Mouse (Mus musculus): ENCODE data around the gene Vav2. TPM values are rescaled to one million over a fixed set of nuclear protein-coding genes. Genes with fewer than 3 reads are reported as not detected.

Vav2 gene
- total RNA-seq, 2 experiments from 2014 or later: 7.8 to 9.2 TPM

GRCm38 (mm10) chr2:27373349-27373748, 53.5 kb downstream of the Vav2 start:
- no peak for DNase-seq (ENCODE audit: low spot score in 2 of 2)

DNA sequence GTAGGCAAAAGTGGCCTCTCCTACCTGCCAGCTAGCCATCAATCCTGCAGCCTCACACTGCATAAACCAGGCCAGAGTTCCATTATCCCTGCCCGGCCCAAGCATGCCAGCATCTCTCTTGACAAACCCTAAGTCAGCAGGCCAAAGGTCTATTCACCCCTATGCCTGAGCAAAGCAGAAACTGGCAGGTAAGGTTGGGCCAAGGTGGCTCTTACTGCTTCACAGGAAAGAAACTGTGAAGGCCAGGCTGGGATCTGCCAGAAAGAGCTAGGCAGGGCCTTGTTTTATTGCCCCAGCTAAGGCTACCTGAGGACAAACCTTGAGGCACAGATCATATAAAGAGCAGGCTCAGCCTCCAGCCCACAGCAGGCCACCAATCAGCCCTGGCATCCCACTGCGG, 55.4 kb downstream of the Vav2 start:
- DNase-seq (ENCODE audit: low spot score in 2 of 2): no peak

DNA sequence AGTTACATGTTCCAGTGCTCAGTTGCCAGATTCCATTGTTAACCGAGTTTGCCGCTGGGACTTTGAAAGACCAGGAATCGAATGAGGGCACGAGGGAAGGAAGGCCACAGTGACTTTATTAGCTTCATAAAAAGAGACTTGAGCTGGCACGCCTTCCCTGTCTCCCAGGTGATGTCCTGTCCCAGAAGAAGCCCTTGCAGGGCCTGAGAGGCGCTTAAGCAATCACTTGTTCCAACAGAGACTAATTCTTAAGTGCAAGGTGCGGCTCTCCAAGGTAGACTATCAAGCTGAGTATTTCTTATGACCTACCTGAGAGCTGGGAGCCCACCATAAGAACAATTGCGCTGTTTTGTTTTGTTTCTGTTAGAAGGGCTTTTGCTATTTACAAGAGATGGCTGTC, 57.9 kb downstream of the Vav2 start:
- no peak for DNase-seq (ENCODE audit: low spot score in 2 of 2)

- no peak for DNase-seq (ENCODE audit: low spot score in 2 of 2)
Measured at GRCm38 (mm10) chr2:27365296-27365695, 61.5 kb downstream of the Vav2 start.

DNA sequence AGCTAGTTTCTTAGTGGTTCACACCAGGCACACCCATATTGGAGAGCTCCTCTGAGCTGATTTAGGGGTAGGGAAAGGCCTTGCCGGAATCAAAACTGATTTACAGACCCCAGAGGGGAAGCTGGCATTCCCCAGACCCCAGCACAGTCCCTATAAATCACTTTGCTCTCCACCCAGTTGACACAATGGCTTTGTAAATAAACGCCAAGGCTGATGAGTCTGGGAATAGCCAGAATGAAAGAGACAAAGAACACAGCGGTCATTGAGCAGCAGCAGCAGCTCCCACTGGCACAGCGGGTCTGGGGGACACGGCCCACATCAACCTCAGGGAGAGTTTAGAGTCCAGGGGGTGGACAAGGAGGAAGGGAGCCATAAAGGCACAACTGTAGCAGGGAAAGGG, 65.0 kb downstream of the Vav2 start:
- DNase-seq (ENCODE audit: low spot score in 2 of 2): no peak

DNA sequence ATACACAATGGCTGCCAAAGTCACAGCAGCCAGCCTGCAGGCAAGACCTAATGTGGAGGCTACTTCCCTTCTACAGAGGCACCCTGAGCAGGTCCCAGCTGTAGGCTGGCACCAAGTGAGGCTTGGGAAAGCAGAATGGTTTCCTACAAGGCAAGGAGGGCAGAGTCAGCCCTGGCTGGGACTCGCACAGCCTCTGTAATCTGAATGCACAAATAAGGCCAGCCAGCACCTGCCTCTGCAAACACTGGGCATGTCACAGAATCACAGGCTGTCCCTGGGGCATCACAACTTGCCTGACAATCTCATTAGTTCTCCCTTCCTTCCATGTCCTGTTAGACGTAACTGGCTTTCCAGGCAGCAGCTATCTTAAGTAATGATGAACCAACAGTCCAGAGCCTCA, 68.4 kb downstream of the Vav2 start:
- no peak for DNase-seq (ENCODE audit: low spot score in 2 of 2)

GRCm38 (mm10) chr2:27355684-27356083, 71.1 kb downstream of the Vav2 start:
- DNase-seq (ENCODE audit: low spot score in 2 of 2): no peak

DNA sequence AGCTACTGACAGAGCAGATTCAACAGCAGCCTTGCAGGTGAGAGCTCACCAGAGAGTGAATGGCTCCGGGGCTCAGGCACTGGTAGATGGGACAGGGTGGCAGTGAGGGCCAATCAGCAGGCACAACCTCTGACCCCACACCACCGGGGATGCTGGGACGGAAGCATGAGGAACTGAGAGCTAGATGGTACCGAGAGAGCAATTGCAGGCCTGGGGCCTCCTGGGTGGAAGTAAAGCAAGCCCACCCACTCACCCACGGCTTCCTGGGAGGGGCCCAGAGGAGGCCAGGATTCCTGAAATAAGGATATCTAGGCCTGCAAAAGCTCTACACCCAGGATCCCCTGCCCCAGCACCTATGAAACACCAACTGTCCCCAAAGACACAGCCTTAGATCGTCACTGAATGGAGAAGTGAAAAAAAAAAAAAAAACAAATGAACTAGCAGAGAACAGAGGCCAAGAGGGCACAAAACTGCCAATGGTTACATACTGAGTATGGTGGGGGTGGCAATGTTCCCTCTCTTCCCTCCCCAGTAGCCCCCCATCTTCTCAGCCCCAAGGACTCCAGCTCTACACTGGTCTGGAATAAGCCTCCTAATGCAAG, 72.1 kb downstream of the Vav2 start:
- DNase-seq (ENCODE audit: low spot score in 2 of 2): no peak

DNA sequence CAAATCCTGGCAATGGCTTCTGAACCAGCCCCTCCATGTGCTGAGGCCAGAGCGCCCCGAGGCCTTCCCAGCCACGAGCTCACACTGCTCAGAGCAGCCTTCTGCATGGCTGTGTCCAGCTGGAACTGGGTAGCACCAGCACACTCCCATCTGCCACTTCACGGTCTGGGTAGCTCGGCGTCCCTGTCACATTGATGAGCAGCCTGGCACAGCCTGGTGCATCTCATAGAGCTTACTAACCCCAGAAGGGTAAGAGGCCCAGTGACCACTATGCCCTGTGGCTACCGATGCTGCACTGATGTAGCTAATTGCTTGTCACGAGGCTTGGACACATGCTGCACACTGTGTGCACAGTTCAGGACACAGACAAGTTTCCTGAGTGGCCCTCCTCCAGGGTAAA, 74.1 kb downstream of the Vav2 start:
- no peak for DNase-seq (ENCODE audit: low spot score in 2 of 2)

DNA sequence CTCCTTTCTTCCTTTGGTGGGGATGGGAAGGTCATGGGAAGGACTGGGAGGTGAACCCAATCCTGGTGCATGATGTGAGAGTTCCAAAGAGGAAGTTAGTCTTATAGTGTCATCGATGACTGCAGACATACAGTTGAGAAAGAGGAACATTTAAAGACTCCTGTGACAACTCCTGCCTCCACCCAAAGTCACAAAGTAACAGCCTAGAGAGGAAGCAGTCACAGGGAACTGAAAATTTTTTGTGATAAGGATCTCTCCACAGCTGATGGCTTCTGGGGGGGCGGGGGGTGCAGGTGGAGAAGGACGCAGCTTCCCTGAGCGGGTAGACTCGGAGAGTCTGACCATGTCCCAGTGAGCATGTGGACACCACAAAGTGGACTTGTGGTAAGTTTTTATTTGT, 76.5 kb downstream of the Vav2 start:
- DNase-seq (ENCODE audit: low spot score in 2 of 2): no peak

GRCm38 (mm10) chr2:27343984-27344453, 82.8 kb downstream of the Vav2 start:
- DNase-seq (ENCODE audit: low spot score in 2 of 2): peak; percentile 30 to 47

DNA sequence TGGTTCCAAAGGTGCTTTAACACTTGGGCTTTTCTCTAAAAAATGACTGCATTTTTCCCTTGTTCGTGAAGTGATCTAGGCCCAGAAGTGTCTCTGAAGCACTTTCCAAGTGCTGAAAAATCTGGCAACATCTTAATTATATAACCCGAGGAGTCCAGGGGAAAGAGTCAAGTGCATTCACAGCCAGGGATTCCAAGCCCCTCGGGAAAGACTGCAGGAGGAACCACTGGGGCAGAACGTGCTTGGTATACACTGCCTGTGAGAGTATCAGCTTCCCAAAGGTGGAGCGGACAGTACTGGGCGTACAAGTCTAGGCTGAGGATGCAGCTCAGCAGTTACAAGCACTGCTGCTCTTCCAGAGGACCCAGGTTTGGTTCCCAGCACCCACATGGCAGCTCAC, 86.2 kb downstream of the Vav2 start:
- no peak for DNase-seq (ENCODE audit: low spot score in 2 of 2)

GRCm38 (mm10) chr2:27339051-27339450, 87.8 kb downstream of the Vav2 start:
- DNase-seq (ENCODE audit: low spot score in 2 of 2): no peak

DNA sequence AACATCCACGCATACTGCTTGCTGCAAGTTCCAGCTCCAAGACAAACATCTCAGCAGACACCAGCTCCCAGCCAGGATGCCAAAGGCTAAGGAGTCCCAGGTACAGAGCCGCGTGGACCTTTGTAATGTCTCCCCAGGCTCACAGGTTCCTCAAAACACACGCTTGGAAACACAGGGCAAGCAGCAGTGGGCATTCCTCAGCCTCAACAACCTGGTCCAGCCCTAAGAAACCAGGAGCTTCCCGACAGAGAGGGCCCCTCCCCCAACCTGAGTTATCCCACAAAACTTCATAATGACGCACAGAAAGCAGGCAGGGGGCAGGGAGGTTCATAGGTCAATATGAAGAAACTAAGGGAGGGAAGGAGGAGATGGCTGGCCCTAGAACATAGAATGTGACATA, 89.6 kb downstream of the Vav2 start:
- no peak for DNase-seq (ENCODE audit: low spot score in 2 of 2)

DNA sequence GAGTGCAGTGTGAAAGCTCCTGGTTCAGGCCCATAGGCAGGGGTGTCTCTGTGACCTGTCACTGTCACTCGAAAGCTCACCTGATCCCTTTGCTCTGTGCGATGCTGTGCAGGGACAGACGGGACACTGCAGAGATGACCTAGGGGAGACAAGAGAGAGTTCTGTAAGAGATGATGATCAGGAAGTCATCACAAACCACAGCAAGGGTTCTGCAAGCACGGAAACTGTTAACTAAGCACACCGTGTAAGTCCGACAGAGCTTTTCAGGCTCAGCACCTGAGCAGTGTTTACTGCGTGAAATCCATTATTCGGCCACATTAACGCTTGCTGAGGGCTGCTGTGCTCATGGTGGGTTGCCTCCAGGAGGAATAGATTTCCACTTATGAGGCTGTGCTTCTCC, 90.2 kb downstream of the Vav2 start:
- no peak for DNase-seq (ENCODE audit: low spot score in 2 of 2)

DNA sequence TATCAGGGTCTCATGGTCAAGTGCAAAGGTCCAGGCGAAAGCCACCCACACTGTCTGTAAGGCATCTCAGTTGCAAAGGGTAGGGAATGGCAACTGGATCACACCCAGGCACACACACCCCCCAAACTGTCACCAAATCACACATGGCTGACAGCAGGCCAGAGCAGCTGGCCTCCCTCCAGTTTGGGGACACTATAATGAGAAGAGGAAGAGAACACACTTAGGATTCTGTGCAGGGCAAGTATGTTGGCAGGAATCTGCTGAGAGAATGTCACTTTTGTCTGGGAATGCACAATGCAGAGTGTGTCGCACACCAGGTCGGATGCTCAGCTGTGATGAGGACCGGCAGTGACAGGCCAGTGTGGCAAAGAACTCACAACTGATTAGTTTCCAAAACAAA, 92.0 kb downstream of the Vav2 start:
- peak; percentile 12 to 37 for DNase-seq (ENCODE audit: low spot score in 2 of 2)

DNA sequence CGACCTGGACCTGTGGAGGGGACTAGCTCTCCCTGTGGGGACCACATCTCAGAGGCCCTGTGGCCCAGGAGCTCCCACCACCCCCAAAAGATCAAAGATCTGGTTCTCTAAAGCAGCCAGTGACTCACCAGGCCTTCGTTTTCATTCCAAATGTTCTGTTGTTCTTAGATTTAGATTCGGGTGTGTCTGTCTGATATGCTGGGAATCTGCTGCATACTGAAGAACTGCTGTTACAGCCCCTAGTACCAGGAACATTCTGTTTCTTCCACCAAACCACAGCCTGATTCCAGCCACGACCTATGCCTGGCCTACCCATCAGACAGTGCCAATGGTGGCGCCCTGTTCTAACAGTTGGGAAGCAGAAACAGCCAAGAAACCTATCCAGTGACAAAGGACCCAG, 95.3 kb downstream of the Vav2 start:
- peak in 1 of 2 experiments; percentile 27 for DNase-seq (ENCODE audit: low spot score in 2 of 2)

DNA sequence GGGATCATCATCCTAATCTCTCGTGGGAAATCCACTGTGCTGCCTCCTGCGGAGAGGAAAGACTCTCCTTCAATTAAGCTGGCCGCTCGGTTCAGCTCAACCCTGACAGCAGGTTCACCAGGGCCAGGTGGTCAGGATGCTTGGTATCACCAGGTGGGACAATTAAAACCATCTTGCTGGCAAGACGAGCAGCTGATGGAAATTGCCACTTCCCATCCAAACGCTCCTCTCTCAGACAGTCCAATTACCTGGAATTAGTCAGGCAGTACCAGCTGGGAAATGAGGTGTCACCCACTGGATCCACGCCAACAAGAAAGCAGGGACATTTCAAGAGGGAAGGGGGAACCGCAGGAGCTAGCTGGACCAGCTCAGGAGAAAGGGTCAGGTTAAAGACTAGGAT, 96.4 kb downstream of the Vav2 start:
- no peak for DNase-seq (ENCODE audit: low spot score in 2 of 2)

DNA sequence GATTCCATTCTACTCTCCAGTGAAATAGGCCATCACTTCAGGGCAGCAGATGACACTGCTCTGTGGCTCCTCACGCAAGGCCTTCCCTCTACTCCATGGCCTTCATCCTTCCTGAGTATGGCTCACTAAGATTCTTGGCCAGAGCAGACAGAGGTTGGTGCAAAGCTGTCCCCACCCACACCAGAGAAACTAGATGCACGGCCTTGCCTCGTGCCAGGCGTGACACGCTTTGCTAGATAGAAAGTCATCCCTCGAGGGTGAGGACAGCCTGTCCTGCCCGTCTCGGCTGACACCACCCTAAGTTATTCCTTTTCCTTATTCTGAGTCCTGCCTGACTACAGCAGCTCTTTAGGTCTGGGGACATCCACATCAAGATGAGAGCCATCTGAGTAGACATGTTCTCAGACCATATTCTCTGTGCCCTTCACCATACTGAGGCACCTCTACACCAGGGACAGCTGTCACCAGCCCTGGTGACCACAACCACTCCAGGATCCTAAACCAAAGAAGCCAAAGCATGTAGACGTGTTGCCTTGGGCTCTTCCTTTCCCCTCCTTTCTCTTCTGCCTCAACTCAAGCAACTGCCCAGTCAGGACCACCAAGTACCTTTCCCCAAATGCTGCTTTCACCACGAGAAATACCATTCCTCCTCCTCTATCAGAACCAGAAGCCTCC, 97.3 kb downstream of the Vav2 start:
- DNase-seq (ENCODE audit: low spot score in 2 of 2): no peak

DNA sequence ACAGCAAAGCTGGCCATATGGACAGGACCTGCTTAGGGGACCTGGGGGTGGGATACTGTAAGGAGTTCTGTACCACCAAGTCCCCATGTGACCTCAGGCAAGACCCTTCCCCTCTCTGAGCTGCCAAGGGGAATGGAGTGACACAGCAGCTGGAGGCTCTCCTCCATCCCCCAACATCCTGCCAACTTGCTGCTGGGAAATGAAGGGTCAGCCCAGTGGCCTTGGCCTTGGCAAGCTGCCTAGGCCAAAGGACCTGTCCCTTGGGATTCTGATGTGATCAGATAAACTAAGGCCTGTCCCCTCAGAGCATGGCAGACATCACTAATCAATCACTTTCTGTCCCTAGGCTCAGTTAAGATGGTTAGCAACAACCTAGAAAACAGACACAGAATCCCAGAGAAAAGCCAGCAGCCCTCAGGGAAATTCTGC, 98.2 kb downstream of the Vav2 start:
- no peak for DNase-seq (ENCODE audit: low spot score in 2 of 2)

DNA sequence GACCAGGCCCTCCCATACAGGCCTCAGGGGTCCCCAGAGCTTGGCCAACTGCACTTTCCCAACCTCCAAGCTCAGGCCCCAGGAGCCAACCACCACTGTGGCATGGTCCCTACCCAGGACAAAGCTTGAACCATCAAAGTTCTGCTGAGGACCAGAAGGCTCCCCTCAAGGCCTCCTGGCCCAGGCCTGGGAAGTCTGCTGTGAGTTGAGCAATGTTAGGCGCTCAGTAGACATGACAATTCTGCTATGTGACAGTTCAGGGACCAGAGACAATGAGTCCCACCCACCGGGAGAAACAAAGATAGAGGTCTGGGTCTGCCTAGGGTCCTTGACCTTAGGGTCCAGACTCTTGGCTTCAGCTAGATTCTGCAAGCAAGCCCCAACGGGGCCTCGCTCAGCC, 98.9 kb downstream of the Vav2 start:
- no peak for DNase-seq (ENCODE audit: low spot score in 2 of 2)

DNA sequence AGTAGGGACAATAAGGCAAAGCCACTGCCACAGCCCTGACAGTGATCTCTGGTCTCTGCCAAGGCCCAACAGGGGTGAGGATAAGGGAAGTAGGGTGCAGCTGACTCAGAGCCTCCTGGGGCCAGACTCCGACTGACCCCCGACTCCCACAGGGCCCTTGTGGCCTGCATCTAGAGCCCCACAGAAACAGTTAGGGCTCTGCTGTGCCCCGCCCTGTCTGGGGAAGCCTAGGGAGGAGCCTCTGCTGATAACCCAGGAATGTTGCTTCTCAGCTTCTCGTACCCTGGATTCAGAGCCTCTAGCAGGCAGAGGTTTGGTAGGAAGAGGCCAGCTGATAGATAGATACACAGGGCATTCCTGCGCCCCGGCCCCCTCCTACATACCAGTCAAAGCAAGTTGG, 99.8 kb downstream of the Vav2 start:
- DNase-seq (ENCODE audit: low spot score in 2 of 2): no peak

- DNase-seq (ENCODE audit: low spot score in 2 of 2): no peak
Measured at GRCm38 (mm10) chr2:27326357-27326756, 100.5 kb downstream of the Vav2 start.
